Mouse (Mus musculus) neural tube, embryonic 10.5 days (tissue): ENCODE measurements around the gene Fgfr2.
A peak's percentile ranks its signal among the peaks of the same experiment; 100 is the strongest.
"Not testable (repeated sequence)": the region's sequence is repeated elsewhere in the genome, so short reads cannot be mapped to it uniquely, and the experiment has no call there.

Experiments used
- DNase-seq: peaks from one replicate; pipeline ENCODE4 v3.0.0-alpha.2; 2017; ENCODE audit warnings: low spot score; ENCODE audit errors: extremely low spot score

Fgfr2 gene

DNA sequence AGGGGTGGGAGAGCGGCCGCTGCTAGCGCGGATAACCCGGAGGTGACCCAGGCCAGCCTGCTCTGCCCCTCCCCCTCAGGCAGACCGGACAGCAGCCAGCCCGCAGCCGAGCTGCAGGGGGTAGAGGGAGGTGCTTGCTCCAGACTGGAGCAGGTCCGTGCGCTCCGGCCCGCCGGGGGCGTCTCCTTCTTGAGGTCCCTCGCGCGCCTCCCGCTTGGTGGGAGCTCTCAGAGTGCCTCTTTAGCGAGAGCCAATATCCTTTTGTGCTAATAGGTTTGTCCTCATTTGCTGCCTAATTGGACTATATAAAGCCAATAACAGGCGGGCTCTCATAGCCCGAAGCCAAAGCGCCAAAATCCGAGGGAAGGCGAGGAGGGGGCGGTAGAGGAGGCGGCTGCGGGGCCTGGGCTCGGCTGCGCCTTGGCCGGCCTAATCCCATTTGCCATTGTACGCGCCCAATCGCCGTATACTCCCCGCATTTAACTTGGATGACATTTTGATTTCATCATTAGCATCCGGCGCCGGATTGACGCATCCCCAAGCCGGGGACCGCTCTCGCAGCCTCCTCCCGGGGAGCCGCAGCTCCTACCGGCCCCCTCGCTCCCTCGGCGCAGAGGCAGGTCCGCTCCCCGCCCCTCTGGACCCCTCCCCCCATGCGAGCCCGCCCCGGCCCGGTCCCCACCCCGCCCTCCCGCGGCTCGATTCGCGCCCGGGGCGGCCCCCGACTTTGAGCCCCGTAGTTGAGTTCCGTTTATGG lies 1580.9 kb downstream of the Fgfr2 start, which contains the start of gene Hmx3:
TSS of gene Hmx3 (plus strand) at position 753 of the 757 bp plus-strand sequence.
- peak; percentile 79 for DNase-seq

DNA sequence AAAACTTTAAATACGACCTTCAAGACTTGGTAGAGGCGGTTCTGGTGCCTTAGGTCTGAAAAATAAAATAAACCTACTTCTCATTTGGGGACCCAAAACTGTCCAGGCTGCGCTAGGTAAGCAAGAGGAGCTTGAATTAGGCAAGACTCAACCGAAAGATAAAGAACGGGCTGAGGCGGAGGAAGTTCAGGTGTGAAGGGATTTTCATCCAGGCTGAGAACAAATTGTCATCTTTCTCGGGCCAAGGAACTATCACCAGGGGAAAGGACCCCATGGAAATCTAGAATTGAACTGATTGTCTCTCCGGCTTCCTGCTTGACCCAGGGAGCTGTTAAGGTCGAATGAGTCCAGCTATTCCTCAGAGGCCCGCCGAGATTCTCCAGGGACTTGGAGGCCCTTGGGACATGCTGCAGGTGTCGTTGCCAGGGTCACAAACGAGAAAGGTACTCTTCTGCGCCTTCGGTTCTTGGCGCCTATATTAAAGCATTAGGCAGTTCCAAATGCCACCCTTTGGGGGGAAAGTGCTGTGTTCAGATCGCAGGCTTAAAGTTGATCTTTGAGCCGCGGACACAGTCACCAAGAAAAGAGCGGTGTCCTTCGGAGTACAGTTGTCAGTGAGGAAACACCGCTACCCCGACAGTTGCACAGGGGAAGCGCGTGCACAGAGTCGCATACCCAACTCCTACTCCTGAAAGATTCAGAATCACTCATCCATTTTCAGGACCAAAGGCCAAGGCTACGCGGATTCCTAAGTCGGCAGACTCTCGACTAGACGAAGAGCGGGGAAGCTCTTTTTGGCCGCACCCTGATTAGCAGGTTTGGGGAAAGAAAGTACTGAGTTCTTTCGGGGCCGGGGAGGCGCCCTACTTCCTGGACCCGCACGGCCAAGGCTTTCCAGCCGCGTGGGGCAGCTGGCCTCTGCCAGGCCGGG lies 1581.7 kb downstream of the Fgfr2 start:
- DNase-seq: no peak

DNA sequence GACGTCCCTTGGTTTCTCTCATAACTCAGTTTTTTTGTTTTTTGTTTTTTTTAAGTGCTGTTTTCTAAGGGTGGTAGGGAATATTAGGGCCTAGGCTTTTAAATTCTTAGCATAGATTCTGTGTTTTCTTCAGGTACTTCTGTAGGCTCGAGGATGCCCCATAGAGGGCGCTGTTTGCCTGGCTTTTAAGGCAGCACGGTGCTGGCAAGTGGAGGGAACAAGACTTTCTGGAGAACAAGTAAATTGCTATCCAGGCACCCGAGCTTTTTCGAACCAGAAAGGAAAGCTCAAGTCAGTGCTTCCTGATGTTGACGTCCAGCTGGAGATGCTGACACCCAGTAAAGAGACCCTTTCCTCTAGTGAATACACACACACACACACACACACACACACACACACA lies 1583.2 kb downstream of the Fgfr2 start:
- DNase-seq: peak; percentile 90

DNA sequence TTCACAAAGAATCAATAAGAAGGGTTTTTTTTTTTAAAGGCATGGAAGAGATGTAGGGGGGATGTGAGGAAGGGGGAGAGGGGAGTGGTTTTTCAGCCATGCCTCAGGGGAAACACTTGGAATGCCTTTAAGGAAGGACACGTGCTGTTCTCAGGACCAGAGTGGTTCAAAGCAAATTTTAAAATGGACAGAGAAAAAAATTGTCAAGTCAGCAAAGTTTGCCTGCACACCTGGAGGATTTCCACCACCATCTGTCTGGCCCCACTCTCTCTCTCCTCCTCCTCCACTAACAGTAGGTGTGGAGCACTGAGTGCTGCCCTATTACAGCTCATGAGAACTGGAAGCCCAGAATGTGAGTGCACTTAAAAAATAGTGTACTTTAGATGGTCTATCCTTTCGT lies 1619.4 kb downstream of the Fgfr2 start:
- no peak for DNase-seq

DNA sequence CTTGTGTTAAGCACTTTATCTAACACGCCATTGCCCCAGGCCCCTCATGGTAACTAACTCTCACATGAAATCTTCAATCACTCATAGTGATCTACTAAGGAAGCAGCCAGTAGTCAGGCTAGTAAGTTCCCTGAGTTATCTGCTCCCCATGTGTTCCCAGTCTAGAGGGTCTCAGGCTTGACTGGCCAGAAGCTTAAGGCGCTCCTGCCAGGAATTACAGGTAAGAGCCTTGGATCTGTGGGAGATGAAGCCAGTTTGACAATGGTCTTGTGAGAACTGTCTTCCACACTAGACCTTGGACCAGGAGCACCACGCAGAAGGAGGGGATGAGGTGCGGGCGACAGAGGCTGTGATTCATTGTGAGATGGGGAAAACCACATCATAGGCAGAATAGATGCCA lies 1644.7 kb downstream of the Fgfr2 start:
- no peak for DNase-seq

DNA sequence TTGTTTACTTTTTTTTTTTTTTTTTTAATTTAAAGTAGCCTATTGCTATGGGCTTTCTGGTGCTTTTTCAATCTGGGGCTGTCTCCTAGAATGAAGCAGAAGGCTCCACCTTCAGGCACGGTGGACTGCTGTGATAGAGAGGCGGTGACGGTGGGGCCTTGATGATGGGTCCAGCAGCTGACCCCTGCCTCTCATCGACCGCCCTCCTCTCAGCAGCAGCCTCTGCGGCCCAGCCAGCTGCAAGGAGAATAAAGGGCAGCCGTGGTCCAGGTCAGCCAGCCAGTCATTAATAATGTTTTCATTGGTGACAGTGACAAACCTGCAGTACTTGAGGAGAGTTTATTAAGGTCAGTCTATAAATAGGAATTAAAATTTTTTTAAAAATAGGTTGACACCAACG lies 1646.0 kb downstream of the Fgfr2 start:
- peak; percentile 40 for DNase-seq

DNA sequence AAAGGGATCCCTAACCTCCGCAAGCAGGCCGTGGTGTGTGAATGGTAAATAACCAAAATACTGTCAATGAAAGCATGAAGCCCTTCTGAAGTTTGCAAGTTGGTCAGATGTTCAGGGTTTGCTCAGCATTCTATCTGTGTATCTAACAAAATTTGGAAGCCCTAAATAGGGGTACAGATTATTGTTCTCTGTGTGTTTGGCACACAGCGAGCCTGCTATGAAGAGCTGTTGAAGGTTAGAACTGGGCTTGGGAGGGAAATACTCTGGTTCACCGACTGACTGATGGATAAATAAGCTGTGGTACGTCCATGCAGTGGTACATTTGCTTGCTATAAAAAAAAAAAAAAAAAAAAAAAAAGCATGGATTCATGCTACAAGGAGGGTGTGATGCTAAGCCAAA lies 1651.6 kb downstream of the Fgfr2 start:
- no peak for DNase-seq

DNA sequence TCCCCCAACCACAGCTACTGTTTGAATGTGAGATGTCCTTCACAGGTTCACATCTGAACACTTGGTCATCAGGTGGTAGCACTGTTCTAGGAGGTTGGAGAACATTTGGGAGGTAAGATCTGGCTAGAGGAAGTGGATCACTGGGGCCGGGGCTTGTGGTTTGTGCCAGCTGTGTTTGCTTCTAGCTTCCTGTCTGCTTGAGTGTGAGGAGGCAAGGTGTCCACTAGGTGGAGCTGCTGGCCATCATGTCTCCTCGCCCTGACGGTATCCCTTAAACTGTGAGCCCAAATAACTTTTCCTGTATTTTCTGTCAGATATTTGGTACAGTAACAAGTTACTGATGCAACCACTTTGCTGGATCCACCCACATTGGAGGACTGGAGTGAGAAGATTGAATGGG lies 1653.6 kb downstream of the Fgfr2 start:
- no peak for DNase-seq

DNA sequence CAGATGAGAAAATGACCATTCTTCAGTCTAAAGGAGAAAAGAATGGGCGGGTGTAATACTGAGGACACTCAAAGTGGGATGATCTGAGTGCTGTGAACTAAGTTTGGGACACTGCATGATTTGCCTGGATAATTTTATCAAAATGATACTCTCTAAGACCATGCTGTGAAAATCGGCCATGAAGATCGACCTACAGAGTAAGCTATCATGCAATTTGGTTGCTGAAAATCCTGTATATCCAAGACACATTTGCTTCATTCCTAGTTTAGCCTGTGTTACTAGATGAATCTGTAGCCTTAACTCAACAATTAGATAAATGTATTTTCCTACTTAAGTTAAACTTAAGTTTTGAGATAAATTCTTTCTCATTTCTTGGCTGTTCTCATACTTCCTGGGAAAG lies 1655.8 kb downstream of the Fgfr2 start:
- no peak for DNase-seq

DNA sequence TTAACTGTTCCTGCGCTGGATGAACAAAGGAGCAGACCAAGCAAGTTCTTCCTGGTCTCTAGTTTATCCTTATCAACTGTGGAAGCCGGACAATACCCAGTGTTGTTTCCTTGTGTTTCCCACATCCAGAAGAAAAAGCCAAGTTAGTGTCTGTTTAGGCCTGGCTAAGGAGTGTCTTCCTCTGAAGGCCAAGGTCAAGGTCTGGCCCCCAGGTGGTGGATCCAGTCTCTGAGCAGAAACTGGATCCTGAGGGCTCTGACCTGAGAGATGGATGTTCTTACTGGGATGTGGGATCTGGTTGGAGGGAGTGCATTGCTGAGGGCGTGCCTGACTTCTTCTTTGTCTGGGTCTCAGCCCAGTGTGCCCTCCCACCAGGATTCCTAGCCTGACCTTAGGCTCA lies 1657.4 kb downstream of the Fgfr2 start:
- DNase-seq: peak; percentile 47

DNA sequence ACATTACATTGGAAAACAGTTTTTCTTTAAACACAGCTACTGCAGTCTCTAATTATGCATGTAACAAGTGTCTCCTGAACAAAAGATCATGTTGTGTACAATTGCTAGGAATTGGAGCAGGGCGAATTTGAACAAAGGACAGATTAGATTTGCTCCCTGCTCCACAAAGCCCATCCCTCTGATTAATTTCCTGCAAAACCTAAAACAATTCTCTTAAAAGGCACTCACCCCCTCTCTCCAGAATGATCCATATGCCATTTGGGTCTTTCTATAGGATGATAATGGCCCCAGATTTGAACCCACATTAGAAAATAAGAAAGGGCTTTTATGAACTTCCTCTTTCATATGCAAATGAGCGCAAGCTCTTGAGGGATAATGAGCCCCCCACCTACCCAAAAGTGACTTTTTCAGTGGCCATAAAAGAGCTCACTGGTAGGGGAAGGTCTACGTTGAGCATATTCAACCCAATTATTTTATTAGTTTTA lies 1658.0 kb downstream of the Fgfr2 start:
- no peak for DNase-seq

DNA sequence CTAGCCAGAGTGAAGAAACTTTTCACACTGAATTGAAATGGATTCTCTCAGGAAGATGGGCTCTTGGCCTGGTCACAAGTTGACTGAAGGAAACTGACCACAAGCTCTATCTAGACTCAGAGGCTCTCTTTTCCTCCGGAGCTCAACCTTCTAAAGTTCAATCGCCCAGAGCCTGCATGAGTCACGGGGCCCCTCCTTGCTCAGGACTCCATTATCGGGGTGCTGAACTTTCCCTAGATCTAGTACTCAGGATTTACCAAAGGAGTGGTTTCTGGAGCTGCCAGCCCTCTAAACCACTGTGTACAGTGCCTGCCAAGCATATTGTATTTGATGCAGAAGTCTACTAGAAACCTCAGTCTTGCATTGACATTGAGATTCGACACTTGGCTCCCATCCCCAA lies 1666.4 kb downstream of the Fgfr2 start:
- no peak for DNase-seq

DNA sequence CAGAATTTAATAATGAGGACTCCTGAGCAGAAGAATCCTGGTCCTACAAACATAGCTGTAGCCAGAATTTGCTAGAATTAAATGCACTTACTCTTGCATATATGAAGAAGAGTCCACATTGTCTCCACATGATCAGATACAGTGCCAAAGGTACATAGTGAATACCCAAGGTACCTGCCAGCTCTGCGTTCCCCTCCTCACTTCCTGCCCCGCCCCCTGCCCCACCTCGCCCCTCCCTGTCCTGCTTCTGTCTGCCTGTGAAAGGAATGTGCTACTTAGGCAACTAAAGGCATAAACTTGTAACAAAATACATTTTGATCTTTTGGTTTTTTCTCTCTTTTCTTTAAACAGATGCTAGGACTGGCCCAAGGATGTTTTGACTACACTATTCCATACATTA lies 1686.1 kb downstream of the Fgfr2 start:
- DNase-seq: no peak

DNA sequence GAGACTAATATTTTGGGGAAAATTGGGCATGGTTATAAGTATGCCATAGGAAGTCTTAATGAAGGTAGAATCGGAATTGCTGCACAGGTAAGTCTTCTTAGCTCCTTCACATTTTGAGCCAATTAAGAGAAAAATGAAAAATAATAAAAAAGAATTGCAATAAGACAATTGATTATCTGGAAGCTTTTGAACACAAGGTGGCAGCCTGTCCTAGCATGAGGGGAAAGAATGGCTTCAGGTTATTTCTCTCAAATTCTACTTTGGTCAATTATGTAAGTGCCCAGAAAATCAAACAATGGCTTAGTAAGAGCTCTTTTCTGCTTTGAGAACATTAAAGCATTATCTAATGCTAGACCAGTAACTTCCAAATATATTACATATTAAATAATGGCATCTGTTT lies 1688.9 kb downstream of the Fgfr2 start:
- no peak for DNase-seq

DNA sequence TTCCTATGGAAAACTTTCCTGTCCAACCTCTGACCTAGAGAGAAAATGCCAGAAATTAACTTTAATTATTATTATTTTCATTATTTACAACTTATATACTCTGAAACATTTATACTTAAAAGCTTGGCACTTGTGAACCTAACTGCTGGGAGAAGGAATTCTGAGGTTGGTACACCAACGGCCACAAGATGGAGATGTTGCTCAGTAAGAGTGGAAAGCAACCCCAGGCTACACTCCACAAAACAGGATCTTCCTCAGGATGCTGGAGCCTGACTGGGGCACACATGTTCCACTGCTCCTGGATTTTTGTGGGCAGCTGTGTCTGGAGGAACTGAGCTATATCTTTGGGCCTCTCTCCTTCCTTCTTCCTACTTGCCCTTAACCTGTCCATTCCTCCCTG lies 1690.9 kb downstream of the Fgfr2 start:
- peak; percentile 35 for DNase-seq

DNA sequence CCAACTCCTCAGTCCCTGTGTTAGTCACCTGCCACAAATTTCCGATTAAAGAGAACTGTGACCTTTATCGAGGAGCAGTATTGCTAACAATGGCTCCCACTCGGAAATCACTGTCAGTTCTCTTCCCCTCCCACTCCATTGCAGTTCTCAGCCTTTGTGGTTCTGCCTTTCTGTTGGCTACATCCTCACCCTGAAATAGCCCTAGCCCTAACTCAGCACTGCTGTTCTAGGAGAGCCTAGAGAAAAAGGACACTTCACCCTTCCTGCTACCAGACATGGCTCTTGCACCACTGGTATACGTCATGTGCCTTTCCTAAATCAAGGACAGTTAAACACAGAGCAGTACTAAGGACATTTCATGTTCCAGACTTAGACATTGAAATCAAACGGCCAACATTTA lies 1695.8 kb downstream of the Fgfr2 start:
- no peak for DNase-seq

DNA sequence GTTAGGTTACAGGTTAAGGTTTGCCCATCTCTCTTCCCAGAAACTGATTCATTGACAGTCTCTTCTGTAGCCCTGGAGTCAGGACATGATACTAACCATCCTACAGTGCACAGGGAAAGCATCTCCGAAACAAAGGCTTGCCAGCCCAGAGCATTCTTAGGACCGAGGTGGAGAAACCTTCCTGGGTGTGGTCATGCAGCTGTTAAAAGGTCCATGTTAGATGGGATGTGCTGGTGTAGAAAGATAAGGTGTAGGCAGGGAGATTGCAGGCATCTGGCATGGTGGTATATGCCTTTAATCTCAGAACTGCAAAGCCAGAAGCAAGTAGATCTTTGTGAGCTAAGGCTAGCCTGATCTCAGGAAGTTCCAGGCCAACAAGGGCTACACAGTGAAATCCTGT lies 1698.2 kb downstream of the Fgfr2 start:
- DNase-seq: no peak

DNA sequence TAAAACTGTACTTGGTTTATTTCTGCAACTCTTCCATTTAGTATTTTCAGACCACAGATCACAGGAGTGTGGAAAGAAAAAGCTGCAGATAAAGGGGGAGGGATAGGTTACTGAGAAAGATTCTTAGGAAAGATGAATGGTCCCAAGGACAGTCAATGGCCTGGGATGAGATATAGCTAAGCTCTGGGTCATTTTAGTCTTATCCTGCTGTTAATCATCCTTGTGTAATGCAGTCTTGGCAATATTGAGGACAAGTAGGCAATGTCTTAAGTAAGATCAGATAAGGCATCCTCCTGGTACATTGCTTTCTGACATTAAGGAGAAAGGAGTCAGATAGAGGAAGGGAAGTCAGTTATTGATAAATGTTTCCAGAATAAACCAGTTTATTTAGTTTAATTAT lies 1705.5 kb downstream of the Fgfr2 start:
- no peak for DNase-seq

DNA sequence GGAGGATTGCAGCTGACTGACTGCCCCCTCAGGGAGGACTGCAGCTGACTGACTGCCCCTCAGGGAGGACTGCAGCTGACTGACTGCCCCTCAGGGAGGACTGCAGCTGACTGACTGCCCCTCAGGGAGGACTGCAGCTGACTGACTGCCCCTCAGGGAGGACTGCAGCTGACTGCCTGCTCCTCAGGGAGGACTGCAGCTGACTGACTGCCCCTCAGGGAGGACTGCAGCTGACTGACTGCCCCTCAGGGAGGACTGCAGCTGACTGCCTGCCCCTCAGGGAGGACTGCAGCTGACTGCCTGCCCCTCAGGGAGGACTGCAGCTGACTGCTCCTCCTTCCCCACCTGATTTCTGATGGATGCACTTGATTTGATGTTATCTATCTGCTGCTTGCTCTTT lies 1706.4 kb downstream of the Fgfr2 start:
- DNase-seq: not testable (repeated sequence)

DNA sequence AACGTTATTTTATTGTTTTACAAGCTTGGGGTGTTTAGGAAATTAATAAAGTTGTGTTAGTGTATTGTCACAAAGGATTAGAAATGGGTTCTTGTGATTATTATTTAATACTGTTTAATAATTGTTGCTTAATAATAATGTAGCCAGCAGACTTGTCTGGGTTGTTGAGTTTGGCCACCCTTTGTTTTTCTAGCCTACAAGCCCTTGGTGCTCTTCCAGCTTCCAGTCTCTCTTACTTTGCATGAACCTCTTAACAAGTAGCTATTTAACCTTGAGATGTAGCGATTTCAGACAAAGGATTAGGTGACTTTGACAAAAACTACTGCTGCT lies 1711.2 kb downstream of the Fgfr2 start:
- no peak for DNase-seq

DNA sequence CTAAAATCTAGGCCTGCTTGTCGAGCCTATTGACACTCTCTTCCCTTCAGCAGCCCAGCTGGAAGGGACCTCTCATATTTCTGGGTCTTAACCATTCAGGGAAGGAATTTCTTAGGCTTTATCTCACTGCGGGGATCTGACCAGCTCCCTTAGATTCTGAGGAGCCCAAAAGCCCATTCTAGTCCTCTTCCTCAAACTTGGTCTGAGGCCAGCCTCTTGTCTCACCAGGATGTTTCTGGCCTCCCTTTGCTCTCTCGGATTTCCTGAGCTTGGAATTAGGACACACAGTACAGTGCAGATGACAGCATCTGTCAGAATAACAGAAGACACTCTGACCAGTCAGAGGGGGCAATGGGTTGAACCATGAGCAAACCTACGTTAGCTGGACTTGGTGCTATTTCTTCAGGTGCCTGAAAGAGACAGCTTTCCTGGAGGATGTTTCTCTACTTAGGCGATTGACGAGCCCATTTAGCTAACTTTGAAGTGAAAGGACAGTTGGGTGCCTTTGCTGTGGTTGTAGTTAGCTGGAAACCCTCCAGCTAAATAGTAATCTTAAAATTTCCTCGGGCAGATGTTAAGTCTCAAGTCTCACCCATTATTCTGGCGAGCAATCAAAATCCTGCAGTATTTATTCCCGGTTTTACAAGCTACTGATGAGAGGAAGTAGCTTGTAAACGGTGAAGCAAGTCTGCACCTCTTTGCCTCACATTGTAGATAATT lies 1711.8 kb downstream of the Fgfr2 start:
- DNase-seq: no peak
